Mouse (Mus musculus) heart, postnatal 0 days (tissue): ENCODE measurements at regions not wholly inside any gene's neighbourhood (a gene's known extent, or its start where the extent isn't known, plus 50 kb on each side); places are given as distances from the start of the nearest gene placed in this dataset.
A peak's percentile ranks its signal among the peaks of the same experiment; 100 is the strongest.

Source experiments
- ATAC-seq: fragments of 200-750 bp; cut with Nextera tagmentation; 2 replicates; pipeline ENCODE4 v1.8.0; 2017; ENCODE audit warnings: low read depth, moderate number of reproducible peaks, moderate library complexity; ENCODE audit not compliant: insufficient read depth
- DNase-seq: peaks from one replicate; pipeline ENCODE4 v3.0.0-alpha.2; 2016; ENCODE audit warnings: low spot score
- H3K27ac ChIP-seq: fragments of 300-500 bp; sonication (generic); 2 replicates; pipeline ENCODE4 v1.5.1; 2014; ENCODE audit warnings: low read depth, mild to moderate bottlenecking
- H3K27me3 ChIP-seq: fragments of 300-500 bp; sonication (generic); 2 replicates; pipeline ENCODE4 v1.6.1; 2014; ENCODE audit warnings: low read length, mixed read lengths; ENCODE audit not compliant: control insufficient read depth, insufficient read depth
- H3K36me3 ChIP-seq: fragments of 300-500 bp; sonication (generic); replicated peaks from 2 replicates; pipeline ENCODE4 v1.6.1; 2014; ENCODE audit warnings: low read length, mixed read lengths; ENCODE audit not compliant: control insufficient read depth, insufficient read depth
- H3K4me1 ChIP-seq: fragments of 300-500 bp; sonication (generic); 2 replicates; pipeline ENCODE4 v1.6.1; 2014; ENCODE audit warnings: antibody characterized with exemption; ENCODE audit not compliant: control insufficient read depth, insufficient read depth
- H3K4me2 ChIP-seq: fragments of 300-500 bp; sonication (generic); 2 replicates; pipeline ENCODE4 v1.6.1; 2014; ENCODE audit warnings: low read depth, mild to moderate bottlenecking, low read length, moderate library complexity
- H3K4me3 ChIP-seq: fragments of 300-500 bp; sonication (generic); 2 replicates; pipeline ENCODE4 v1.5.1; 2014; ENCODE audit warnings: low read depth, low read length
- H3K9ac ChIP-seq: fragments of 300-500 bp; sonication (generic); replicated peaks from 2 replicates; pipeline ENCODE4 v1.6.1; 2014; ENCODE audit warnings: low read depth, low read length, mixed read lengths
- H3K9me3 ChIP-seq: fragments of 300-500 bp; sonication (generic); replicated peaks from 2 replicates; pipeline ENCODE4 v1.6.1; 2016; ENCODE audit warnings: low read length; ENCODE audit not compliant: control insufficient read depth
- CTCF ChIP-seq: IDR thresholded peaks from 2 replicates; pipeline ENCODE4 v1.5.1; 2016; ENCODE audit warnings: antibody characterized with exemption, control low read depth, low read depth
- EP300 ChIP-seq: IDR thresholded peaks from 2 replicates; pipeline ENCODE4 v1.6.1; 2016; ENCODE audit warnings: antibody characterized with exemption, low read depth
- WGBS: fragments of 180-500 bp; shearing (Covaris S2); extraction: QIAGEN DNeasy Blood & Tissue Kit; methylation state at CpG from one replicate; pipeline ENCODE4 v1.1.7; 2014; 5-methylcytosine and 5-hydroxymethylcytosine counted together

DNA sequence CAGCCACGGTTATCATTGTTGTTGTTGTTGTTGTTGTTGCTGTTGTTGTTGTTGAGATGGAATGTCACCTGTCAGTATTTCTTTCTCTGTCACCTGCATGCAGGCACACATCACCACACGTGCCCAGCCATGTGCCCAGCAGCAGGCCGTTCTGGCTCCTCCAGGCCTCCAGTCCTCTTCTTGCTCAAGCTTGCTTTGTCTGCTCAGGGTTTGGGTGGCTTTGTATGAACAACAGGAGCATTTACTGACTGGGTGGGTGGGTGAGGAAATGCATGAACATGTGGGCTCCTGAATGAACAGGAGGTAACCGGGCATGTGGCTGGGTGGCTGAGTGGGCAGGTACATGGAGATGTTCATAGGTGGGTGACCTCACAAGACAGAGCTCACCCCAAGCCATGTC, 79.1 kb upstream of the Ppp2r5c start:
- no peaks in the 10 kb centered on the region for H3K4me1 ChIP-seq
- TF ChIP-seq CTCF = no peak
- TF ChIP-seq EP300 = no peak
- 84% methylated on average over 4 of the region's 4 CpGs for WGBS
- peaks cover 7% of the 10 kb centered on the region; the same call in 1 of the 2 replicates for H3K27me3 ChIP-seq
- H3K9ac ChIP-seq = no peak overlapping the region
- no peak for ATAC-seq
- H3K9me3 ChIP-seq = no peaks in the 10 kb centered on the region
- DNase-seq = no peak
- no peak overlapping the region for H3K4me2 ChIP-seq
- no peaks in the 10 kb centered on the region for H3K36me3 ChIP-seq
- no peak overlapping the region for H3K27ac ChIP-seq
- H3K4me3 ChIP-seq = no peak overlapping the region

DNA sequence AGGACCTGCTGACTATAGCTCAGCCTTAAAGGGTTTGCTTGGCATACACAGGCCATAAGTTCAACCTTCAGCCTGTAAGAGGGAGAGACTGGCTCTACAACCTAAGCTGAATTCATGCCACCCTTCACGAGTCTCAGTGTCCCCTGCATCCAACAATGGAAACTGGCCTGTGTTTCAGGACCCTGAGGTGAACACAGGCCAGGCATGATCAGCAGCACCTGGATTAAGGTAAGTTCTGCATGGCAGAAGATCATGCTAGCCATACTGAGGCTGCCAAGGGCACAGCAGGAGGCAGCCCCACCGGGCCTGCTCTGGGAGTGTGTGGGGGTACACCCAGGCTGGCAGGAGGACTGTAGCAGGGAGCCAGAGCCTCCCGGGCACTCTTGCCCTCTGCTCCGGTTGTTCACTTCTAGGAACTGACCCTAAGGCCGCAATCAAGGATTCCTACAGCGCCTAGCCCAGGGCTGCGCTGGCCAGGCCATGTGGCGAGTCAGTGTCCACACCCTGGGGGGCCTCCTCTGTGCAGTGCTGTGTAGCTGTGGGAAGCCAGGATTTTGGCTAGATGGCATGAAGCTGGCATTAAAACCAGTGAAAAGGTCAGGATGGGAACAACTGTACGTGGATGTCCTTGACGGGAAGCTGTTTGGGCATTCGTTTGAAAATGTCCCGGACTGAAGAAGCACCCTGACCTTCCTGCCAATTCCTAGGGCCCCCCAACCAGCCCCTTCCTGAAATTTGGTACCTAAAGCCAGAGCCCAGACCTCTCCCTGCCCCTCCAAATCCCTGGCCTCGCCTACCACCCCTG, 74.8 kb upstream of the Ppp2r5c start:
- no peaks in the 10 kb centered on the region for H3K4me1 ChIP-seq
- peaks cover 37% of the 10 kb centered on the region for H3K27me3 ChIP-seq
- no peak overlapping the region for H3K4me2 ChIP-seq
- DNase-seq = no peak
- H3K27ac ChIP-seq = no peak overlapping the region
- no peak overlapping the region for H3K4me3 ChIP-seq
- TF ChIP-seq EP300 (no peak), CTCF (no peak)
- 83% methylated on average over 13 of the region's 13 CpGs for WGBS
- no peak overlapping the region for H3K9ac ChIP-seq
- ATAC-seq = no peak
- no peaks in the 10 kb centered on the region for H3K36me3 ChIP-seq
- H3K9me3 ChIP-seq = no peaks in the 10 kb centered on the region

DNA sequence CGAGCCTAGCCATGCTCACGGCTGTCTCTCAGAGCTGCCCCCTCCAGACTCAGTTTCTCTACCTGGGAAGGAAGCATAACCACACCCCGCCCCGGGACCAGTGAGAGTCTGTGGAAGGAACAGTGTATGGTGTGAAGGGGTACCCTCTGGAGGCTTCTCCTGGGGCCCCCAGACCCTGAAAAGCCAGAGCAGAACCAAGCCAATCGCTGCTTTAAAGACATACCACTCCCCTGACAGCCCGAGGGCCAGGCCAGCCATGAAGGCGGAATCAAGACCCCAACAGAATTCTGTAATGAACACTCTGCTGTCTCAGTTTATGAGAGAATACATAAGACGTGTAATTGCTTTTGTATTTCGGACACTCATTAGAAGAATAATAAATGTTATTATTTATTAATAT, 73.9 kb upstream of the Ppp2r5c start:
- no peak overlapping the region for H3K9ac ChIP-seq
- WGBS = 66% methylated on average over 9 of the region's 9 CpGs
- no peak for ATAC-seq
- TF ChIP-seq CTCF (no peak), EP300 (no peak)
- peaks cover 37% of the 10 kb centered on the region for H3K27me3 ChIP-seq
- no peak for DNase-seq
- H3K36me3 ChIP-seq = no peaks in the 10 kb centered on the region
- no peak overlapping the region for H3K27ac ChIP-seq
- no peaks in the 10 kb centered on the region for H3K9me3 ChIP-seq
- no peak overlapping the region for H3K4me3 ChIP-seq
- no peaks in the 10 kb centered on the region for H3K4me1 ChIP-seq
- no peak overlapping the region for H3K4me2 ChIP-seq

DNA sequence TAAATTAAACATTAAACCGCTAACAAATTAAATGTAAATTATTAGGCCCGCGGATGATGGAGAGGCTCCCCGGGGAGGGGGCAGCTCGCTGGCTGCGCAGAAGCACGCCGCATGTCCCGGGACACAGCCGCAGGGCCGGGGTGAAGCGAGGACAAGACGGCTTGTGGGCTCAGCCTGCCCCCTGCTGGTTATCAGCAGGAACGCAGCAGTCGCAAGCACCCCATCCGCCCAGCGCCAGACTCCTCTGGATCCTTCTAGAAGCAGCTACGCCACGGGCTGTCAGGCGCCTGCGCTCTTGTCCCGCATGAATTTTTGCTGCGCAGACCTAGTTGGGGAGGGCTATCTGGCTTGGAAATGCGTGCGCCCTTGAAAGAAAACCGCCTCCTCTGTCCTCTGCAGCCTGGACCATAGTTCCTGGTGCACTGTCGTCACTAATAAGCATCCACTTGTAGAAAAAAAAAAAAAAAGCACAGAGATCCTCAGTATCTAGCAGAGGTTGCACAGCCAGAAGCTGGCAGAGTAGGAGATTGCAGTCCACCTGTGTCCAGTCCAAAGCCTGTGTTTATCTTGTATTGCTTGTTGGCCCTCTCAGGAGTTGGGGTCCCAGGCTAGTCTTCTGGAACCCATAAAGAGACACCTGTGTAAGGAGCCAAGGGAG, 73.4 kb upstream of the Ppp2r5c start:
- Histone ChIP-seq H3K9ac (no peak overlapping the region), H3K27ac (no peak overlapping the region), H3K4me1 (no peaks in the 10 kb centered on the region), H3K4me2 (no peak overlapping the region), H3K36me3 (no peaks in the 10 kb centered on the region), H3K27me3 (peaks cover 37% of the 10 kb centered on the region), H3K4me3 (no peak overlapping the region), H3K9me3 (no peaks in the 10 kb centered on the region)
- 2% methylated on average over 27 of the region's 27 CpGs for WGBS
- DNase-seq (peak; percentile 59), ATAC-seq (peak; percentile 87)
- TF ChIP-seq CTCF = peak; percentile 89
- no peak for TF ChIP-seq EP300

DNA sequence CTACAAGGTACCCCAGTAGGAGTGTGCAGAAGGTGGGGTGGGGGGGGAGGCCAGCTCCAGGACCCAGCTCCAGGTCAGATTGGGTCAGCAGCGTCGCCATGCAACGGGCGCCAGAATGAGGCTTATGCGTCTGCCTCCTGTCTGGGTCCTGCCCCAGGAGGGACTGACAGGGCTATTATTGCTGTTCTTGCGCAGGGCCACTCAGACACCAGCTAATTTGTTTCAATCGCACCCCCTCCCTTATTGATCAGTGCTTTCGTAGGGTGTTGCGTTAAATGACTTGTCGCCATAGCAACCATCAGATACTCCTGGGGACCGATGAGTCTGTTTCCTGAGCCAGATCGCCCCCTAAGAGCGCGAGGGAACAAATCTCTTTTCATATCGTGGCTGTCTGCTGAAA, 71.8 kb upstream of the Ppp2r5c start:
- Histone ChIP-seq H3K4me3 (no peak overlapping the region), H3K9ac (no peak overlapping the region), H3K27me3 (peaks cover 37% of the 10 kb centered on the region), H3K4me1 (no peaks in the 10 kb centered on the region), H3K36me3 (no peaks in the 10 kb centered on the region), H3K9me3 (no peaks in the 10 kb centered on the region), H3K4me2 (no peak overlapping the region), H3K27ac (no peak overlapping the region)
- WGBS = 6% methylated on average over 15 of the region's 15 CpGs
- TF ChIP-seq EP300 (no peak), CTCF (no peak)
- ATAC-seq (no peak), DNase-seq (no peak)
